Mouse (Mus musculus) myocyte (in vitro differentiated cells): ENCODE data around the gene Arhgap21. TPM values are rescaled to one million over a fixed set of nuclear protein-coding genes. Genes with fewer than 3 reads are reported as not detected.

Experiments
- H3K27me3 ChIP-seq: one replicate; pipeline ENCODE4 v1.6.1; 2011; ENCODE audit not compliant: control insufficient read depth, insufficient read depth, insufficient read length
- H3K36me3 ChIP-seq: one replicate; pipeline ENCODE4 v1.6.1; 2011; ENCODE audit not compliant: control insufficient read depth, insufficient read depth
- H3K4me2 ChIP-seq: one replicate; pipeline ENCODE4 v1.6.1; 2011; ENCODE audit warnings: low read depth, control low read depth
- H3K4me3 ChIP-seq: one replicate; pipeline ENCODE4 v1.5.1; 2011; ENCODE audit warnings: mild to moderate bottlenecking, control low read depth, moderate library complexity
- H3K79me2 ChIP-seq: one replicate; pipeline ENCODE4 v1.6.1; 2011; ENCODE audit not compliant: control insufficient read depth, insufficient read depth
- H3ac ChIP-seq: one replicate; pipeline ENCODE4 v1.6.1; 2011; ENCODE audit not compliant: control insufficient read depth, insufficient read length
- CEBPB ChIP-seq: IDR thresholded peaks from 2 replicates; pipeline ENCODE4 v1.6.1; 2011; ENCODE audit warnings: mild to moderate bottlenecking, moderate library complexity; ENCODE audit not compliant: poor library complexity, insufficient read depth, severe bottlenecking
- E2F4 ChIP-seq: IDR thresholded peaks from one replicate; pipeline ENCODE4 v1.6.1; 2011; ENCODE audit warnings: mild to moderate bottlenecking, control low read depth, moderate library complexity; ENCODE audit not compliant: insufficient read depth
- MAX ChIP-seq: IDR thresholded peaks from one replicate; pipeline ENCODE4 v1.6.1; 2011; ENCODE audit warnings: low read depth, mild to moderate bottlenecking, control low read depth
- MYOD1 ChIP-seq, 3 experiments: IDR thresholded peaks; one replicate each; pipeline ENCODE4 v1.6.1; 2011; ENCODE audit warnings: control low read depth in 2 of 3, low read depth in 2 of 3, mild to moderate bottlenecking in 2 of 3, moderate library complexity in 1 of 3; ENCODE audit not compliant: insufficient read length in 2 of 3, control insufficient read depth in 1 of 3
- MYOG ChIP-seq, 3 experiments: IDR thresholded peaks; one replicate each; pipeline ENCODE4 v1.6.1; 2011; ENCODE audit warnings: control low read depth in 2 of 3, low read depth in 2 of 3, mild to moderate bottlenecking in 2 of 3; ENCODE audit not compliant: insufficient read length in 2 of 3, control insufficient read depth in 1 of 3, insufficient read depth in 1 of 3
- POLR2A ChIP-seq: IDR thresholded peaks from one replicate; pipeline ENCODE4 v1.6.1; 2011; ENCODE audit warnings: low read depth, mild to moderate bottlenecking, control low read depth, moderate library complexity; ENCODE audit not compliant: insufficient read length
- POLR2AphosphoS2 ChIP-seq: IDR thresholded peaks from one replicate; pipeline ENCODE4 v1.6.1; 2011; ENCODE audit warnings: low read depth, control low read depth; ENCODE audit not compliant: insufficient read length
- REST ChIP-seq: IDR thresholded peaks from one replicate; pipeline ENCODE4 v1.6.1; 2011; ENCODE audit warnings: mild to moderate bottlenecking, control low read depth, moderate library complexity; ENCODE audit not compliant: insufficient read depth, insufficient read length
- SRF ChIP-seq: IDR thresholded peaks from one replicate; pipeline ENCODE4 v1.6.1; 2011; ENCODE audit warnings: low read depth; ENCODE audit not compliant: control insufficient read depth, insufficient read length
- TCF12 ChIP-seq: IDR thresholded peaks from one replicate; pipeline ENCODE4 v1.6.1; 2011; ENCODE audit warnings: mild to moderate bottlenecking, control low read depth; ENCODE audit not compliant: poor library complexity, insufficient read depth, severe bottlenecking
- TCF3 ChIP-seq: IDR thresholded peaks from one replicate; pipeline ENCODE4 v1.6.1; 2011; ENCODE audit warnings: low read depth, control low read depth; ENCODE audit not compliant: insufficient read length
- USF1 ChIP-seq: IDR thresholded peaks from one replicate; pipeline ENCODE4 v1.6.1; 2011; ENCODE audit warnings: low read depth, mild to moderate bottlenecking, control low read depth, moderate library complexity
- polyA plus RNA-seq: library from polyadenylated mRNA; unstranded; fragments of >200 nt; fragmentation: generic; extraction: Trizol; gene quantifications from one replicate; pipeline ENCODE4 v1.2.1, GENCODE M21; 2012; ENCODE audit warnings: missing spikeins

The Arhgap21 gene
- polyA plus RNA-seq, 1 experiment = 18.0 TPM

DNA sequence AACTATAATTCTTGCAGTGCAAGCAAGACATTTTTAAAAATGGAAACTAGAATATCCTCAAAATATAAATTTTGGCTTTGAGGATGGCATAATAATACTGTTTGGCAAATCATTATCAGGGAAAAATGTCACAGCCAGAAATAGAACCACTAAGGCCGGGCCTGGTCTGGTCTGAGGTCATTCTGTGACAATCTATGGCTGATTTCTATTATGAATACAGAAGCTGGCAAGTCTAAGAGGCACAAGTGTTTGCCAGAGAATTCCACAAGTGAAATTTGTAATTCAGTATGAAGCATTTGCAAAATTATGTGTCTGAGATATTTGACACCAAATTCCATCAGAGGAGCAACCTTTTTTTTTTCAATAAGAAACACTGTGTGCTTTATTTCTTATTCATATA, 3.5 kb upstream of the Arhgap21 start:
- H3K4me2 ChIP-seq = no peak overlapping the region
- H3K4me3 ChIP-seq = no peak overlapping the region
- H3ac ChIP-seq = no peak overlapping the region
- H3K27me3 ChIP-seq = no peaks in the 10 kb centered on the region
- H3K79me2 ChIP-seq = peaks cover 8% of the 10 kb centered on the region
- no peaks in the 10 kb centered on the region for H3K36me3 ChIP-seq
- TF ChIP-seq POLR2A = no peak
- no peak for TF ChIP-seq TCF3
- no peak for TF ChIP-seq TCF12
- TF ChIP-seq MYOG (IDR thresholded peaks at IDR 0.05; ENCODE audit: control insufficient read depth in 1 of 3, insufficient read depth in 1 of 3, insufficient read length in 2 of 3, low read depth in 2 of 3) = no peak
- no peak for TF ChIP-seq MYOD1 (IDR thresholded peaks at IDR 0.05; ENCODE audit: control insufficient read depth in 1 of 3, insufficient read length in 2 of 3, low read depth in 2 of 3)
- TF ChIP-seq SRF = no peak
- no peak for TF ChIP-seq MAX
- TF ChIP-seq USF1 = no peak
- no peak for TF ChIP-seq CEBPB
- no peak for TF ChIP-seq REST
- no peak for TF ChIP-seq E2F4
- TF ChIP-seq POLR2AphosphoS2 = no peak

- no peaks in the 10 kb centered on the region for H3K27me3 ChIP-seq
- peaks cover 13% of the 10 kb centered on the region for H3K79me2 ChIP-seq
- no peak overlapping the region for H3K4me3 ChIP-seq
- TF ChIP-seq POLR2A = no peak
- no peak for TF ChIP-seq REST
- TF ChIP-seq POLR2AphosphoS2 = no peak
- no peak for TF ChIP-seq MAX
- peak in 2 of 3 experiments; percentile 79 to 91 for TF ChIP-seq MYOG (IDR thresholded peaks at IDR 0.05; ENCODE audit: control insufficient read depth in 1 of 3, insufficient read depth in 1 of 3, insufficient read length in 2 of 3, low read depth in 2 of 3)
- TF ChIP-seq CEBPB = no peak
- peak; percentile 61 for TF ChIP-seq TCF3
- peak; percentile 68 for TF ChIP-seq TCF12
- peak in 2 of 3 experiments; percentile 62 to 91 for TF ChIP-seq MYOD1 (IDR thresholded peaks at IDR 0.05; ENCODE audit: control insufficient read depth in 1 of 3, insufficient read length in 2 of 3, low read depth in 2 of 3)
- no peak for TF ChIP-seq SRF
- TF ChIP-seq USF1 = peak; percentile 28
- TF ChIP-seq E2F4 = no peak
- no peaks in the 10 kb centered on the region for H3K36me3 ChIP-seq
- no peak overlapping the region for H3K4me2 ChIP-seq
- no peak overlapping the region for H3ac ChIP-seq
These were observed 2.9 kb upstream of the Arhgap21 start for GRCm38 (mm10) chr2:20971628-20972027.

GRCm38 (mm10) chr2:20969201-20970200, 820 bp upstream of the Arhgap21 start:
- Histone ChIP-seq H3K36me3 (no peaks in the 10 kb centered on the region), H3ac (peak overlapping the region; percentile 98), H3K79me2 (peaks cover 34% of the 10 kb centered on the region), H3K4me2 (peak overlapping the region; percentile 83), H3K4me3 (peak overlapping the region; percentile 49), H3K27me3 (no peaks in the 10 kb centered on the region)
- TF ChIP-seq TCF3 = no peak
- TF ChIP-seq USF1 = no peak
- TF ChIP-seq MYOD1 (IDR thresholded peaks at IDR 0.05; ENCODE audit: control insufficient read depth in 1 of 3, insufficient read length in 2 of 3, low read depth in 2 of 3) = no peak
- peak; percentile 71 for TF ChIP-seq POLR2A
- TF ChIP-seq SRF = peak; percentile 7
- no peak for TF ChIP-seq CEBPB
- no peak for TF ChIP-seq TCF12
- no peak for TF ChIP-seq REST
- TF ChIP-seq MYOG (IDR thresholded peaks at IDR 0.05; ENCODE audit: control insufficient read depth in 1 of 3, insufficient read depth in 1 of 3, insufficient read length in 2 of 3, low read depth in 2 of 3) = peak in 1 of 3 experiments; percentile 47
- no peak for TF ChIP-seq E2F4
- TF ChIP-seq POLR2AphosphoS2 = peak; percentile 83
- no peak for TF ChIP-seq MAX

DNA sequence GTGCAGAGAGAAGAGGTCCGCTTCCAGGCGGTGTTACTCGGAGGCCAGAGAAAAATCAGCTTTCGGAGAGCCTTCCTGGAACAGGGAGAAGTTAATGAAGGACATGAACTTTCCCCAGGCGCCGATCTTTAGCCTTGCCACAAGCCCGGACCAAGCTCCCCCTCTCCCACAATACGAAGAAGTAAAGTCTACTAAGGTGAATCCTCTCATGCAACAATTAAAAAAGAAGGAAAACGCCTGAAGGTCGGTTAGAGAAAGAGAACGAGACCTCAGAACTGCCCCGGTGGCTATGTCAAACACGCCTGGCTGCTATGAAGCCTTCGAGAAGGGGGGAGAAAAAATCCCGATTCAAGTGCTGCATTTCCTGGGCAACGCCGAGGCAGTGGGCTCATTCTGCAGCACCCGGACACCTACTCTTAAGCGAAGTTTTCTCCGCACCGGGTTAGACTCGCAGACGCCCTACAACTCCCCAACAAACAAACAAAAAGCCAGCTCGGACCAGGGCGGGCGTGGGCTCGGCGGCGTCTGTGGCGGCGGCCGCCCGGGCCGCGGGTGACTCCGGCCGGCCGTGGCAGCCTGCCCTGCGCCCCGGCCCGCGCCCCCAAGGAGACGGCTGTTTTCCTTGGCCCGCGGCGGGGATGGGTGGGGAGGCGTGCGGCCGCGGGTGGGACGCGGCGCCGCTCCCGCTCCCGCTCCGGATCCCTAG, 882 bp downstream of the Arhgap21 start:
- H3K79me2 ChIP-seq = peaks cover 51% of the 10 kb centered on the region
- H3ac ChIP-seq = peak overlapping the region; percentile 98
- no peaks in the 10 kb centered on the region for H3K27me3 ChIP-seq
- TF ChIP-seq POLR2AphosphoS2 = no peak
- no peaks in the 10 kb centered on the region for H3K36me3 ChIP-seq
- H3K4me3 ChIP-seq = peak overlapping the region; percentile 49
- H3K4me2 ChIP-seq = peak overlapping the region; percentile 96
